Mouse (Mus musculus): Measurements from ENCODE around the gene Gm8693. TPM values are rescaled to one million over a fixed set of nuclear protein-coding genes. Genes with fewer than 3 reads are reported as not detected.
"Not testable (repeated sequence)": the region's sequence is repeated elsewhere in the genome, so short reads cannot be mapped to it uniquely, and the experiment has no call there.

Gm8693 gene
- polyA plus RNA-seq (2016; fragmentation: Nextera tagmentation; extraction: Ambion mirVana): not detected in 2 replicates

- WGBS: no CpG with 5 or more reads among the region's 2 CpGs
- not testable (repeated sequence) for H3K27me3 ChIP-seq (ENCODE audit: low read depth, poor library complexity, severe bottlenecking); H3K27ac ChIP-seq (replicated peaks); H3K4me1 ChIP-seq; H3K4me3 ChIP-seq; DNase-seq (ENCODE audit: low spot score); H3K9me3 ChIP-seq (replicated peaks); H3K36me3 ChIP-seq
These were observed at the start of gene Gm8693 for GRCm38 (mm10) chr7:22692217-22692616. Gm8693 (minus strand) TSS chr7:22692317.

- not testable (repeated sequence) for H3K4me1 ChIP-seq; DNase-seq (ENCODE audit: low spot score); H3K36me3 ChIP-seq; H3K9me3 ChIP-seq (replicated peaks); H3K4me3 ChIP-seq; H3K27me3 ChIP-seq (ENCODE audit: low read depth, poor library complexity, severe bottlenecking); H3K27ac ChIP-seq (replicated peaks)
- no CpG with 5 or more reads among the region's 1 CpGs for WGBS
These were observed 27.5 kb upstream of the Gm8693 start, which contains the start of gene Gm4567 for GRCm38 (mm10) chr7:22719610-22720009. Gm4567 (minus strand) TSS chr7:22719710.

GRCm38 (mm10) chr7:22657718-22658117, 34.4 kb downstream of the Gm8693 start, which contains the start of gene Vmn1r155:
Vmn1r155 (plus strand) TSS chr7:22658018.
- not testable (repeated sequence) for H3K27me3 ChIP-seq (ENCODE audit: low read depth, poor library complexity, severe bottlenecking); H3K27ac ChIP-seq (replicated peaks); DNase-seq (ENCODE audit: low spot score); H3K4me3 ChIP-seq; H3K9me3 ChIP-seq (replicated peaks); H3K4me1 ChIP-seq; H3K36me3 ChIP-seq
- no CpG with 5 or more reads among the region's 3 CpGs for WGBS

Other genes with a start within 250 kb of the Gm8693 start
- not detected in 2 replicates for gene Gm10665, start 228.2 kb downstream of the Gm8693 start, polyA plus RNA-seq (2016; fragmentation: Nextera tagmentation; extraction: Ambion mirVana)
- gene Vmn1r151, start 192.6 kb downstream of the Gm8693 start, polyA plus RNA-seq (2016; fragmentation: Nextera tagmentation; extraction: Ambion mirVana): not detected in 2 replicates
- not detected in 2 replicates for gene Vmn1r152, start 169.3 kb downstream of the Gm8693 start, polyA plus RNA-seq (2016; fragmentation: Nextera tagmentation; extraction: Ambion mirVana)
- gene Gm8677, start 157.4 kb downstream of the Gm8693 start, polyA plus RNA-seq (2016; fragmentation: Nextera tagmentation; extraction: Ambion mirVana): not detected in 2 replicates
- gene Gm4201, start 127.0 kb downstream of the Gm8693 start, polyA plus RNA-seq (2016; fragmentation: Nextera tagmentation; extraction: Ambion mirVana): not detected in 2 replicates
- gene Gm4565, start 104.2 kb downstream of the Gm8693 start, polyA plus RNA-seq (2016; fragmentation: Nextera tagmentation; extraction: Ambion mirVana): not detected in 2 replicates
- gene Vmn1r155, start 34.3 kb downstream of the Gm8693 start, polyA plus RNA-seq (2016; fragmentation: Nextera tagmentation; extraction: Ambion mirVana): not detected in 2 replicates
- not detected in 2 replicates for gene Gm4567, start 27.4 kb upstream of the Gm8693 start, polyA plus RNA-seq (2016; fragmentation: Nextera tagmentation; extraction: Ambion mirVana)
- gene Vmn1r157, start 69.4 kb upstream of the Gm8693 start, polyA plus RNA-seq (2016; fragmentation: Nextera tagmentation; extraction: Ambion mirVana): not detected in 2 replicates
- gene Vmn1r158, start 98.5 kb upstream of the Gm8693 start, polyA plus RNA-seq (2016; fragmentation: Nextera tagmentation; extraction: Ambion mirVana): not detected in 2 replicates
- gene Vmn1r159, start 151.3 kb upstream of the Gm8693 start, polyA plus RNA-seq (2016; fragmentation: Nextera tagmentation; extraction: Ambion mirVana): not detected in 2 replicates
- not detected in 2 replicates for gene Vmn1r160, start 178.9 kb upstream of the Gm8693 start, polyA plus RNA-seq (2016; fragmentation: Nextera tagmentation; extraction: Ambion mirVana)